Mouse (Mus musculus) embryonic facial prominence, embryonic 11.5 days (tissue): Measurements from ENCODE around the gene Dnhd1. TPM values are rescaled to one million over a fixed set of nuclear protein-coding genes. Genes with fewer than 3 reads are reported as not detected.

ENCODE experiments used
- ATAC-seq: fragments of 200-750 bp; cut with Nextera tagmentation; replicated peaks from 2 replicates; pipeline ENCODE4 v1.8.0; 2017; ENCODE audit warnings: low read depth; ENCODE audit not compliant: insufficient number of reproducible peaks, low FRiP score, low TSS enrichment
- DNase-seq: peaks from one replicate; pipeline ENCODE4 v3.0.0-alpha.2; 2015; ENCODE audit warnings: low spot score
- H3K27ac ChIP-seq: fragments of 300-500 bp; sonication (generic); replicated peaks from 2 replicates; pipeline ENCODE4 v1.5.1; 2014; ENCODE audit warnings: mild to moderate bottlenecking, low read depth, low read length, control low read depth
- H3K27me3 ChIP-seq: fragments of 300-500 bp; sonication (generic); 2 replicates; pipeline ENCODE4 v1.6.1; 2014; ENCODE audit warnings: mild to moderate bottlenecking, low read length, moderate library complexity, mixed read lengths; ENCODE audit not compliant: control insufficient read depth, insufficient read depth
- H3K36me3 ChIP-seq: fragments of 300-500 bp; sonication (generic); replicated peaks from 2 replicates; pipeline ENCODE4 v1.6.1; 2014; ENCODE audit warnings: low read depth, mild to moderate bottlenecking, low read length, moderate library complexity, mixed read lengths; ENCODE audit not compliant: control insufficient read depth, insufficient read depth
- H3K4me1 ChIP-seq: fragments of 300-500 bp; sonication (generic); 2 replicates; pipeline ENCODE4 v1.6.1; 2014; ENCODE audit warnings: low read length, mixed read lengths; ENCODE audit not compliant: control insufficient read depth, insufficient read depth
- H3K4me2 ChIP-seq: fragments of 300-500 bp; sonication (generic); 2 replicates; pipeline ENCODE4 v1.6.1; 2014; ENCODE audit warnings: low read depth, mild to moderate bottlenecking, control low read depth, low read length, moderate library complexity
- H3K4me3 ChIP-seq: fragments of 300-500 bp; sonication (generic); 2 replicates; pipeline ENCODE4 v1.5.1; 2014; ENCODE audit warnings: low read depth, low read length, control low read depth
- H3K9ac ChIP-seq: fragments of 300-500 bp; sonication (generic); replicated peaks from 2 replicates; pipeline ENCODE4 v1.6.1; 2014; ENCODE audit warnings: mild to moderate bottlenecking, control low read depth, low read length
- H3K9me3 ChIP-seq: fragments of 300-500 bp; sonication (generic); replicated peaks from 2 replicates; pipeline ENCODE4 v1.6.1; 2016; ENCODE audit warnings: mild to moderate bottlenecking, low read length, inconsistent platforms, mixed read lengths; ENCODE audit not compliant: control insufficient read depth
- WGBS: fragments of 180-500 bp; shearing (Covaris S2); extraction: QIAGEN DNeasy Blood & Tissue Kit; methylation state at CpG from one replicate; pipeline ENCODE4 v1.1.7; 2014; 5-methylcytosine and 5-hydroxymethylcytosine counted together
- polyA plus RNA-seq: library from polyadenylated mRNA; unstranded; fragments of >200 nt; fragmentation: Nextera tagmentation; extraction: Ambion mirVana; gene quantifications from 2 replicates; pipeline ENCODE4 v1.2.1, GENCODE M21; 2014

Gene Dnhd1
- polyA plus RNA-seq, 1 experiment from 2014 or later: 1.4 TPM

DNA sequence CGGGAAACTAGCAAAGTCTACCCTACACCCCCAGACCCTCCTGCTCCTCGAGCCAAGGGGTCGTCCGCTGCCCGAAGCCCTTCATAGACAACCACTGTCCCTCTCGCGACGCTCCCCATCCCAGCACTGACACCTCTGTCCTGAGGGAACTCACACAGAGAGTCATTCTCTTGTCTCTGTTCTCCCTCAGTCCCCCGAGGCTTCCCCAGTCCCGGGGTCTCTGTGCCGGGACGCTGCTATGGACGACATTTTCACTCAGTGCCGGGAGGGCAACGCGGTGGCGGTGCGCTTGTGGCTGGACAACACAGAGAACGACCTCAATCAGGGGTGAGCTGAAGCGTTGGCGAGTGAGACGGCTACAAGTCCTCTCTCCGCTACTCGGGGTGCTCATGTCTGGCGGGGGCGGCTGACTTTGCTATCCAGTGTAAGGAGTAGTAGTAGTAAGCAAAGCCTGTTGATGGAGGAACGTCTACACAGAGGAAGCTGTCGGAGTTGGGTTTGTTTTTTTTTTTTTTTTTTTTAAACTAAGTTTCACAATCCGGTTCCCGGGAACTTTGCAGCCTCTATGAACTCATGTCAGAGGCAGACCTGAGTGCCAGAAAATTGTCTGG, 86.4 kb downstream of the Dnhd1 start, which contains the start of gene Rrp8:
Gene Rrp8 (minus strand): TSS at position 475 of the 611 bp plus-strand sequence.
- H3K36me3 ChIP-seq: peaks cover 8% of the 10 kb centered on the region
- WGBS: under 1% methylated on average over 30 of the region's 30 CpGs
- H3K27me3 ChIP-seq: no peaks in the 10 kb centered on the region
- ATAC-seq (peak; percentile 2), DNase-seq (no peak)
- H3K4me1 ChIP-seq: no peaks in the 10 kb centered on the region
- H3K4me3 ChIP-seq: peak within 1 kb of the TSS; percentile 87
- H3K9me3 ChIP-seq: no peaks in the 10 kb centered on the region
- H3K9ac ChIP-seq: peak within 1 kb of the TSS; percentile 80
- H3K4me2 ChIP-seq: peak within 1 kb of the TSS; percentile 86
- peak within 1 kb of the TSS; percentile 67 for H3K27ac ChIP-seq

DNA sequence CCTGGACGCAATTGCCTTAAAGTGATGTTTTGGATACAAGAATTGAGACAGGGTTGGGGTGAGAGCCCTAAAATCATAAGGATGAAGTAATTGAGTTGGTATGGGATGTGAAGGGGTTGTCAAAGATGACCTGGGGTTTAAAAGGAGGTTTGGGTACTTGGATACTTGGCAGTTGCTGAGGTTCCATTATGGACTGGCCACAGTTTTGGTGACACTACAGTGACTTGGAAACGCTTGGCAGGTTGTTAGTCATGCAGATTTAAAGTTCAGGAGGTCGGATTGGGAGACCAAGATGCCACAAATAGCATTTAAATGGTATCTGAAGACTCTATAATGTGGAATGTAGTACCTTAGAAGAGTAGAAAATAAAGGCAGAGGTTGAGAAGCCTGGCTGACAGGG, 87.0 kb downstream of the Dnhd1 start:
- H3K27ac ChIP-seq: no peak overlapping the region

DNA sequence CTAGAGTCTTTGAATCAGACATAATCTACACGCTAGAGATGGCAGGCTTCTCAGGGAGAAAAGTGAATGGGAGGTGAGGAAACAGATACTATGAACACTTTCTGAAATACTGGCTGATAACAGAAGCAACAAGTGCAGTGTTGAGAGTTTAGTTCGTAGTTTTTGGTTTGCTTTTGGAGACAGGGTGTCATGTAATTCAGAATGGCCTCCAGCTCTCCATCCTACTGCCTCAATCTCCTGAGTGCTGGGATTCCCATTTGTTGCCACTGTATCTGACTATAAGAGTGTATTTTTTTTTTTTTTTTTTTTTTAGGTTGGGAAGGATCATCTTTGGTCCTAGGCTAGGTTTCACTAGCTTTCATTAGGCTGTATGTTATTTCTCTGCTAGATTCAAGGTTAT, 87.7 kb downstream of the Dnhd1 start:
- no peaks in the 10 kb centered on the region for H3K4me1 ChIP-seq

More for the DNA sequence above, 87.0 kb downstream of the Dnhd1 start:
- H3K4me2 ChIP-seq: peak overlapping the region; percentile 86
- peak overlapping the region; percentile 87 for H3K4me3 ChIP-seq
- H3K27me3 ChIP-seq: no peaks in the 10 kb centered on the region
- peak overlapping the region; percentile 80 for H3K9ac ChIP-seq
- H3K9me3 ChIP-seq: no peaks in the 10 kb centered on the region
- H3K4me1 ChIP-seq: no peaks in the 10 kb centered on the region
- DNase-seq (no peak), ATAC-seq (no peak)
- H3K36me3 ChIP-seq: peaks cover 7% of the 10 kb centered on the region
- 32% methylated on average over 3 of the region's 3 CpGs for WGBS

DNA sequence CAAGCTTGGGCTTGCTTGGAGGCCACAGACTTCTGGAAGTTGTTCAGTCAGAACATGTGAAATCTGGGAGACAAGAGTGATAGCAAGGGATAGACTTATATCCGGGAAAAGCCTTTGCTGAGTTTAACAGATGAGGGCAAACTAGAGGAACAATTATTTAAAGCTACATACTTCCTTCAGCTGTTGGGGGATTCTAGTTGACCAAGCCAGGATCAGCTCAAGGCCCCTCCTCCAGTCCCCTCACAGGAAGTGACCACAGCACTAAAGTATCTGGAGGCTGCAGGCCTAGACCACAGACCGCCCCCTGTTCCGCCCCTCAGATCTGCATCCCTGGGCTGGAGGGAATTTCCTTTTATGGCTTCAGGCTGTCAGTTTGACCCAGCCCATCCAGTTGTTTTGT, 88.3 kb downstream of the Dnhd1 start:
- DNase-seq: peak; percentile 77
- Histone ChIP-seq H3K4me1 (no peaks in the 10 kb centered on the region), H3K4me3 (no peak overlapping the region), H3K27me3 (no peaks in the 10 kb centered on the region), H3K4me2 (no peak overlapping the region), H3K27ac (no peak overlapping the region; the same call in 1 of the 2 replicates), H3K36me3 (peaks cover 7% of the 10 kb centered on the region), H3K9me3 (no peaks in the 10 kb centered on the region), H3K9ac (no peak overlapping the region)
- WGBS: 22% methylated on average over 3 of the region's 3 CpGs
- no peak for ATAC-seq

More for the DNA sequence above, 87.7 kb downstream of the Dnhd1 start:
- Histone ChIP-seq H3K36me3 (peaks cover 7% of the 10 kb centered on the region), H3K9me3 (no peaks in the 10 kb centered on the region), H3K4me2 (no peak overlapping the region), H3K4me3 (0 out of 2 replicates have a peak overlapping the region, but pooled peaks have one; percentile 7), H3K27me3 (no peaks in the 10 kb centered on the region), H3K9ac (no peak overlapping the region), H3K27ac (no peak overlapping the region; the same call in 1 of the 2 replicates)
- ATAC-seq (no peak), DNase-seq (no peak)
- 76% methylated on average over 2 of the region's 2 CpGs for WGBS

- Histone ChIP-seq H3K27ac (no peak overlapping the region), H3K27me3 (no peaks in the 10 kb centered on the region), H3K4me1 (no peaks in the 10 kb centered on the region), H3K4me2 (no peak overlapping the region), H3K4me3 (no peak overlapping the region), H3K9ac (no peak overlapping the region), H3K9me3 (no peaks in the 10 kb centered on the region), H3K36me3 (peaks cover 3% of the 10 kb centered on the region; the same call in 1 of the 2 replicates)
- no peak for ATAC-seq
- no peak for DNase-seq
- WGBS: 89% methylated on average over 13 of the region's 13 CpGs
Measured at GRCm38 (mm10) chr7:105740089-105740795, 89.6 kb downstream of the Dnhd1 start.

DNA sequence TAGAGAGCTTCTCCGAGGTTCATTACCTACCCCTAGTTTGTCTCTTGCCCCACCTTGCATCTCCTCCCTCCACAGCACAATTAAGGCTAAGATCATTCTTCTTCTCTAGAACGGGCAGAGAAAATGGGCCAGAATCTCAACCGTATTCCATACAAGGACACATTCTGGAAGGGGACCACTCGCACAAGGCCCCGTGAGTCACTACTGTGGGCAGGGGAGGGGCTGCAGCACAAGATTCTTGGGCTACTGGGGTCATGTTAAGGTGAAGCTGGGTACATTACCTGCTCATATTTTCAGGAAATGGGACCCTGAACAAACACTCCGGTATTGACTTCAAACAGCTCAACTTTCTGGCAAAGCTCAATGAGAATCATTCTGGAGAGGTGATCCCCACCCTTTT, 90.2 kb downstream of the Dnhd1 start:
- no peaks in the 10 kb centered on the region for H3K9me3 ChIP-seq
- 88% methylated on average over 6 of the region's 6 CpGs for WGBS
- H3K4me3 ChIP-seq: no peak overlapping the region
- H3K27ac ChIP-seq: no peak overlapping the region
- DNase-seq: no peak
- no peaks in the 10 kb centered on the region for H3K4me1 ChIP-seq
- no peak for ATAC-seq
- no peak overlapping the region for H3K9ac ChIP-seq
- no peak overlapping the region for H3K4me2 ChIP-seq
- H3K27me3 ChIP-seq: no peaks in the 10 kb centered on the region
- peaks cover 3% of the 10 kb centered on the region; the same call in 1 of the 2 replicates for H3K36me3 ChIP-seq

- Histone ChIP-seq H3K9me3 (no peaks in the 10 kb centered on the region), H3K27ac (no peak overlapping the region), H3K4me3 (no peak overlapping the region), H3K27me3 (no peaks in the 10 kb centered on the region), H3K4me2 (no peak overlapping the region), H3K9ac (no peak overlapping the region), H3K36me3 (peaks cover 3% of the 10 kb centered on the region; the same call in 1 of the 2 replicates), H3K4me1 (no peaks in the 10 kb centered on the region)
- ATAC-seq: no peak
- no peak for DNase-seq
- WGBS: 89% methylated on average over 9 of the region's 9 CpGs
Measured at GRCm38 (mm10) chr7:105741978-105742377, 91.4 kb downstream of the Dnhd1 start.
